Mouse (Mus musculus) bone marrow macrophage, adult 2 months (primary cell): ENCODE results near the gene Fbxw4.

ENCODE experiments used
- CTCF ChIP-seq: IDR thresholded peaks from 2 replicates; pipeline ENCODE4 v1.5.1; 2012; ENCODE audit warnings: low read depth, mild to moderate bottlenecking, low read length, moderate library complexity
- POLR2A ChIP-seq: IDR thresholded peaks from 2 replicates; pipeline ENCODE4 v1.6.1; 2012; ENCODE audit warnings: mild to moderate bottlenecking, low read depth, low read length, borderline replicate concordance

- no peak for TF ChIP-seq CTCF
- no peak for TF ChIP-seq POLR2A
These were observed 94.0 kb downstream of the Fbxw4 start for GRCm38 (mm10) chr19:45565925-45566715.
